Comparison of ENCODE assay signal across 8 mouse cellular contexts in genomic region chr4:128729709-128730037, GRCm38 (mm10). TPM values are rescaled to one million over a fixed set of nuclear protein-coding genes. Genes with fewer than 3 reads are reported as not detected.
DNase-seq lines count a peak whose midpoint lies in the region; ATAC-seq and TF ChIP-seq lines count a peak whose summit lies in the region.

No protein-coding gene starts in this region.

- H3K36me3 ChIP-seq in kidney, adult 2 months (ENCODE audit: control insufficient read depth, insufficient read depth, low read length), result no peaks in the 10 kb centered on the region
- peaks cover 8% of the 10 kb centered on the region for H3K36me3 ChIP-seq in kidney, embryonic 15.5 days

- H3K4me2 ChIP-seq in kidney, embryonic 15.5 days, result peak overlapping the region; percentile 63

- H3K9me3 ChIP-seq in kidney, embryonic 15.5 days (replicated peaks), result no peaks in the 10 kb centered on the region

- no peak for TF ChIP-seq CTCF in kidney, adult 2 months (conservative IDR thresholded peaks at IDR 0.05; ENCODE audit: insufficient read depth, insufficient read length, low read depth, low read length)

- H3K9ac ChIP-seq in kidney, embryonic 15.5 days, result peak overlapping the region; percentile 99

- peak; percentile 65 for DNase-seq in kidney, adult 2 months
- no peak for DNase-seq in kidney, adult 11 months
- peak; percentile 58 for DNase-seq in lung, postnatal 36 days
- DNase-seq in layer of hippocampus, postnatal 14 days (ENCODE audit: low spot score in 2 of 2), result no peak
- DNase-seq in right cerebral cortex, postnatal 10 days (ENCODE audit: low spot score in 2 of 2), result no peak
- no peak for DNase-seq in adrenal gland, postnatal 25 days

- no peaks in the 10 kb centered on the region for H3K27me3 ChIP-seq in kidney, adult 2 months (replicated peaks; ENCODE audit: control insufficient read depth, insufficient read depth, low read length)
- H3K27me3 ChIP-seq in kidney, embryonic 15.5 days, result no peaks in the 10 kb centered on the region

- peak overlapping the region; percentile 68 for H3K4me3 ChIP-seq in kidney, adult 2 months (ENCODE audit: insufficient read depth, low read depth, low read length)
- H3K4me3 ChIP-seq in kidney, embryonic 15.5 days (replicated peaks), result peak overlapping the region; percentile 95

- ATAC-seq in granulocyte monocyte progenitor cell, adult 5-6 weeks (replicated peaks; ENCODE audit: poor library complexity, severe bottlenecking), result peak; percentile 36
- no peak for ATAC-seq in kidney, embryonic 15.5 days (replicated peaks; ENCODE audit: low FRiP score)

- TF ChIP-seq POLR2A in kidney, adult 2 months (IDR thresholded peaks at IDR 0.05; ENCODE audit: low read depth, low read length), result no peak

- 19% methylated on average over 5 of the region's 5 CpGs for WGBS in kidney, adult 2 months
- WGBS in kidney, embryonic 15.5 days, result 4% methylated on average over 5 of the region's 5 CpGs

- H3K27ac ChIP-seq in kidney, adult 2 months (ENCODE audit: insufficient read depth, low read depth, low read length), result peak overlapping the region; percentile 56
- H3K27ac ChIP-seq in kidney, embryonic 15.5 days, result peak overlapping the region; percentile 92

- H3K4me1 ChIP-seq in kidney, adult 2 months (ENCODE audit: control insufficient read depth, insufficient read depth, low read length), result peaks cover 39% of the 10 kb centered on the region
- H3K4me1 ChIP-seq in kidney, embryonic 15.5 days, result peaks cover 68% of the 10 kb centered on the region

RNA-seq across cellular contexts. Expression of gene A3galt2, which starts 25.5 kb away (rescaled TPM):
- 0.16 and 0.39 TPM in 2 replicates for polyA plus RNA-seq in kidney, adult 2 months (2012; rRNA removed)
- not detected in 2 replicates for total RNA-seq in granulocyte monocyte progenitor cell, adult 5-6 weeks (2014; fragmentation: Nextera tagmentation)
- total RNA-seq in granulocyte monocyte progenitor cell, adult 5-6 weeks (2017), result 0.04 TPM in 1 of 2 replicates, not detected in the other
- 0.22 and 0.28 TPM in 2 replicates for polyA plus RNA-seq in kidney, embryonic 15.5 days (2015; fragmentation: Nextera tagmentation; extraction: Ambion mirVana)
- under 1 TPM; 0.35 to 0.62 TPM for total RNA-seq in layer of hippocampus, postnatal 14 days (2021)
- total RNA-seq in adrenal gland, postnatal 25 days (2021), result 0.27 TPM in 1 of 2 replicates, not detected in the other

Comparison
In these comparisons a context has a peak if more than half of its experiments do, and no peak if none do; other contexts are left out.
1. DNase-seq: peak in kidney, adult 2 months (single experiment) and lung, postnatal 36 days (single experiment); none in kidney, adult 11 months (single experiment), layer of hippocampus, postnatal 14 days (0 of 2), right cerebral cortex, postnatal 10 days (0 of 2) and adrenal gland, postnatal 25 days (single experiment).